11 mouse cellular contexts compared by ENCODE assay signal in the genomic region with DNA sequence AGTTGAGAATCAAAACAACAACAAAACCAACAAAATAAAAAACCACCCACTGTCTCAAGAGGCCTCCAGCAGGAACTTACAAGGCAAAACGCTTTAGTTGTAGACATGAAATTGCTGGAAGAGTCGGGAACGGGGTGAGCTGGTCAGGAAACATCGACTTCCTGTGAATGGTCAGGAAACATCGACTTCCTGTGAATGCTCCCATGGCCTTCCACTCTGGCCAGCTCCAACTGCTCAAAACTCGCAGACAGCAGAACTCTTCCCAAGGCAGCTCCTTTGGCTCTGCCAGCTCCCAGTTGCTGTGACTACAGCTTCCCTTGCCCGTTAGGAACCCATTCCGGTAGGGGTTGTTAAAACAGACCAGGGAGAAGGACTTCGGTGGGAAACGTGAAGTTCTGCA.
DNase-seq lines count a peak whose midpoint lies in the region; ATAC-seq and TF ChIP-seq lines count a peak whose summit lies in the region.
"Had no signal": no experiment of that assay in that cellular context is flagged by ENCODE, and none has a peak within 500 bp of the region (broad histone marks: within the 10 kb centered on the region; RNA-seq: fewer than 3 reads in every experiment).

No protein-coding gene starts in this region.

- no peak for TF ChIP-seq CTCF in gastrocnemius, adult 2 months (IDR thresholded peaks at IDR 0.05)

- intact Hi-C loops in gastrocnemius, adult 2 months (cut with DNase I): no loop called here

- H3K4me2 ChIP-seq in heart, embryonic 11.5 days: no peak overlapping the region
- H3K4me2 ChIP-seq in kidney, embryonic 16.5 days (replicated peaks; ENCODE audit: low read depth, low read length): no peak overlapping the region

- H3K36me3 ChIP-seq in heart, embryonic 11.5 days (ENCODE audit: control insufficient read depth, insufficient read depth, low read length): no peaks in the 10 kb centered on the region
- no peaks in the 10 kb centered on the region for H3K36me3 ChIP-seq in kidney, embryonic 16.5 days (ENCODE audit: insufficient read depth, low read length)

- ATAC-seq in heart, embryonic 11.5 days (replicated peaks; ENCODE audit: insufficient number of reproducible peaks, low FRiP score, low TSS enrichment): no peak
- ATAC-seq in kidney, embryonic 16.5 days (ENCODE audit: low FRiP score, low TSS enrichment): peak; percentile 59; the same call in 1 of the 2 replicates
- ATAC-seq: intestine, postnatal 0 days had no signal

- DNase-seq in gastrocnemius, adult 2 months: peak; percentile 24
- no peak for DNase-seq in gastrocnemius, adult 18-20 months (ENCODE audit: low spot score)
- DNase-seq in adipocyte (ENCODE audit: low spot score): peak; percentile 36
- DNase-seq in Muller cell, postnatal 12 days (ENCODE audit: inconsistent ontology term): no peak
- no peak for DNase-seq in testis, postnatal 10 days (ENCODE audit: low spot score)
- no peak for DNase-seq in cerebellum, postnatal 25 days
- DNase-seq: left cerebral cortex, postnatal 4 days; midbrain, embryonic 14.5 days had no signal

- no peaks in the 10 kb centered on the region for H3K9me3 ChIP-seq in heart, embryonic 11.5 days (replicated peaks; ENCODE audit: control insufficient read depth, low read length)
- no peaks in the 10 kb centered on the region for H3K9me3 ChIP-seq in kidney, embryonic 16.5 days (ENCODE audit: low read length)

- no peak overlapping the region for H3K4me3 ChIP-seq in gastrocnemius, adult 2 months
- H3K4me3 ChIP-seq in heart, embryonic 11.5 days (ENCODE audit: low read depth, low read length): no peak overlapping the region
- H3K4me3 ChIP-seq in kidney, embryonic 16.5 days (ENCODE audit: low read length): no peak overlapping the region

- no peaks in the 10 kb centered on the region for H3K4me1 ChIP-seq in heart, embryonic 11.5 days (ENCODE audit: control insufficient read depth, insufficient read depth, low read length)
- peaks cover 10% of the 10 kb centered on the region; the same call in 1 of the 2 replicates for H3K4me1 ChIP-seq in kidney, embryonic 16.5 days (ENCODE audit: insufficient read depth, low read length)

- H3K9ac ChIP-seq in heart, embryonic 11.5 days (ENCODE audit: low read depth, low read length): no peak overlapping the region
- H3K9ac ChIP-seq in kidney, embryonic 16.5 days (replicated peaks; ENCODE audit: low read length): no peak overlapping the region

- peak overlapping the region; percentile 53; the same call in 1 of the 2 replicates for H3K27ac ChIP-seq in gastrocnemius, adult 2 months
- peak overlapping the region; percentile 66 for H3K27ac ChIP-seq in heart, embryonic 11.5 days (ENCODE audit: low read depth, low read length)
- peak overlapping the region; percentile 81 for H3K27ac ChIP-seq in kidney, embryonic 16.5 days (ENCODE audit: low read length)

- no peaks in the 10 kb centered on the region for H3K27me3 ChIP-seq in heart, embryonic 11.5 days (ENCODE audit: control insufficient read depth, insufficient read depth, low read length)
- no peaks in the 10 kb centered on the region for H3K27me3 ChIP-seq in kidney, embryonic 16.5 days (ENCODE audit: insufficient read depth, low read length)

- 52% methylated on average over 10 of the region's 10 CpGs for WGBS in heart, embryonic 11.5 days (ENCODE audit: insufficient replicate concordance)
- WGBS in kidney, embryonic 16.5 days: 54% methylated on average over 10 of the region's 10 CpGs

Comparison
In these comparisons a context has a peak if more than half of its experiments do, and no peak if none do; other contexts are left out.
1. DNase-seq: peak in gastrocnemius, adult 2 months (single experiment) and adipocyte (single experiment); none in gastrocnemius, adult 18-20 months (single experiment), Muller cell, postnatal 12 days (single experiment), testis, postnatal 10 days (single experiment) and cerebellum, postnatal 25 days (0 of 2).
2. Peak in every context shown above with its lines, with median percentiles within 50 percentile points of each other: H3K27ac ChIP-seq.